Mouse (Mus musculus): Measurements from ENCODE around the gene Csmd2. TPM values are rescaled to one million over a fixed set of nuclear protein-coding genes. Genes with fewer than 3 reads are reported as not detected.

Gene Csmd2
- polyA plus RNA-seq, 1 experiment: 13.4 TPM

DNA sequence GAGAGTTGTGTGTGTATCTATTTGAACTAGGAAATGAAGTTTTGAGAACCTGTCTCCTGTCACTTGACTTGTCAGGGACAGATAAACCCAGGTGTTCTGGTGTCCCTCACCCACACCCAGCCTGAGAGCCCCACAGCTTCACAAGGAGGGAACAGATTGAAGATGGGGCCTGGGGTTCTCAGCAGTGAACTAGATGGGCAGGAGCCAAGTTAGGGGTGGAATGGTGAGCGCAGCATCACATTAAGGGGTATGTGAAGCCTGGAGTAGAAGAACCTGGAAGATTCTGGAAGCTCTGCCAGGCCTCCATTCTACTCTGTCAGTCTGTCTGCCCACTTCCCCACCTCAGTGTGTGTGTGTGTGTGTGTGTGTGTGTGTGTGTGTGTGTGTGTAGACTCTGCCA lies 184.0 kb downstream of the Csmd2 start:
- peaks cover 24% of the 10 kb centered on the region for H3K4me1 ChIP-seq (ENCODE audit: control insufficient read depth, insufficient read depth, low read length)
- no peak for TF ChIP-seq CTCF (IDR thresholded peaks at IDR 0.05; ENCODE audit: borderline replicate concordance, insufficient read depth, low read depth, low read length)
- no peaks in the 10 kb centered on the region for H3K27me3 ChIP-seq (ENCODE audit: control insufficient read depth, insufficient read depth, low read length)
- no peak for DNase-seq
- H3K4me3 ChIP-seq (replicated peaks; ENCODE audit: insufficient read depth, low read depth, low read length): no peak overlapping the region
- no peak overlapping the region for H3K27ac ChIP-seq (ENCODE audit: insufficient read depth, low read length)
- 63% methylated on average over 1 of the region's 1 CpGs for WGBS

DNA sequence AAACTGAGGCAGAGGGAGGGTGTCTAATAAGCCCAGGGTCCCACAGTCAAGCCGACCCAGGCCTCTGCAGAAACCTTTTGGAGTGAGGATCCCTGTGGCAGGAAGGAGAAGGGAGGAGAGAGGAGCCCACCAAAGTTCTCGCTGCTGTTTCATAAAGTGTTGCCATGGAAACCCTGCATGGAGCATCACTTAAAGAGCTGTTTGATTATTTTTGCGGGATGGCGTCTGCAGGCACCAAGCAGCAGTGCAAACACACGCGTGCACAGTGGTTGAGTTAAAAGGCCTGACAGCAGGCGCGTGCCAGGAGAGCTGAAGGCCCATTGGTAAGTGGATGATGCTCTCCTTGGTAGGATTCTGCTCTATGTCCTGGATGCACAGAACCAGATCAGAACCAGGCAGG lies 191.3 kb downstream of the Csmd2 start:
- no peak for TF ChIP-seq CTCF (IDR thresholded peaks at IDR 0.05; ENCODE audit: borderline replicate concordance, insufficient read depth, low read depth, low read length)
- no peak for DNase-seq
- no peak overlapping the region for H3K27ac ChIP-seq (ENCODE audit: insufficient read depth, low read length)
- H3K4me3 ChIP-seq (replicated peaks; ENCODE audit: insufficient read depth, low read depth, low read length): no peak overlapping the region
- 89% methylated on average over 8 of the region's 8 CpGs for whole genome bisulfite sequencing
- no peaks in the 10 kb centered on the region for H3K27me3 ChIP-seq (ENCODE audit: control insufficient read depth, insufficient read depth, low read length)
- peaks cover 10% of the 10 kb centered on the region; the same call in 1 of the 2 replicates for H3K4me1 ChIP-seq (ENCODE audit: control insufficient read depth, insufficient read depth, low read length)

DNA sequence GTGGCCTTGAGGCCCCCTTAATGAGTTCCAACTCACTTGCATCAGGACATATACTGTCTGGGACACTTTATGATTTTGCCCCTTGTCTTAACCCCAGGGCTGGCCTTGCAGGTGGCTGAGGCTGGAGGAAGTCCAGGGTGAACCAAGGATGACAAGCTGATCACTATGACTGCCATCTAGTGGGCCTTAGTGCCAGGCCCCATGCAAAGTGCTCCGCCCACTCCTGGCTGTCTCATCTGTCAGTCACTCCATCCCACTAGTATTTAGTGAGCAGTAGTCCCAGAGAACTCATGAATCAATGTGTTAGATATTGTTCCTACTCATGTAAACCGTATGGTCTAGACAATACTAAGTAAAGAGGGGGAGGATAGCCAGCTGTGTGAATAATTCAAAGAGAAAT lies 191.9 kb downstream of the Csmd2 start:
- Histone ChIP-seq H3K27me3 (ENCODE audit: control insufficient read depth, insufficient read depth, low read length) (no peaks in the 10 kb centered on the region), H3K4me3 (replicated peaks; ENCODE audit: insufficient read depth, low read depth, low read length) (no peak overlapping the region), H3K27ac (ENCODE audit: insufficient read depth, low read length) (no peak overlapping the region), H3K4me1 (ENCODE audit: control insufficient read depth, insufficient read depth, low read length) (peaks cover 10% of the 10 kb centered on the region; the same call in 1 of the 2 replicates)
- WGBS: 94% methylated on average over 2 of the region's 2 CpGs
- peak in 1 of 2 experiments; percentile 21 for DNase-seq
- TF ChIP-seq POLR2A (IDR thresholded peaks at IDR 0.05; ENCODE audit: borderline replicate concordance, insufficient read depth, low read length) (no peak), CTCF (IDR thresholded peaks at IDR 0.05; ENCODE audit: borderline replicate concordance, insufficient read depth, low read depth, low read length) (peak; percentile 48; the same call in 1 of the 2 replicates)

DNA sequence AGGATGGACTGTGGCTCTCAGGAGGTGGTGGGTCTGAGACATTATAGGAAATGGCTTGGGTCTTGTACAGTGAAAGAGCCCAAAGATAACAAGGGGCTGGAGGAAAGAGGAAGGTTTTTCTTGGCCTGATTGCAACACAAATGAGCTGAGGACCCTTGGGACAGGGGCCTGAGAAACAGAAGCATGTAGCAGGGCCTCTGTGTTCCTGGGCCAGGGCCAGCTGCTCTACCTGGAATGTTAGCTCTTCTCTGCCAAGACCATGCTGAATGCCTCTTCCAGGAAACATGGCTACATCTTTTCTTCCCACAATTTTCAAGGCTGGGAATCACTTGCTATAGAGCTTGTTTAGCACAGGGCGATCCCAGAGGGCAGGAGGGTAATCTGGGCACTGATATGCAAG lies 197.1 kb downstream of the Csmd2 start:
- TF ChIP-seq POLR2A (IDR thresholded peaks at IDR 0.05; ENCODE audit: borderline replicate concordance, insufficient read depth, low read length) (no peak), CTCF (IDR thresholded peaks at IDR 0.05; ENCODE audit: borderline replicate concordance, insufficient read depth, low read depth, low read length) (no peak)
- Histone ChIP-seq H3K27me3 (ENCODE audit: control insufficient read depth, insufficient read depth, low read length) (no peaks in the 10 kb centered on the region), H3K27ac (ENCODE audit: insufficient read depth, low read length) (no peak overlapping the region), H3K4me3 (replicated peaks; ENCODE audit: insufficient read depth, low read depth, low read length) (no peak overlapping the region), H3K4me1 (ENCODE audit: control insufficient read depth, insufficient read depth, low read length) (no peaks in the 10 kb centered on the region)
- WGBS: 97% methylated on average over 1 of the region's 1 CpGs
- no peak for DNase-seq

DNA sequence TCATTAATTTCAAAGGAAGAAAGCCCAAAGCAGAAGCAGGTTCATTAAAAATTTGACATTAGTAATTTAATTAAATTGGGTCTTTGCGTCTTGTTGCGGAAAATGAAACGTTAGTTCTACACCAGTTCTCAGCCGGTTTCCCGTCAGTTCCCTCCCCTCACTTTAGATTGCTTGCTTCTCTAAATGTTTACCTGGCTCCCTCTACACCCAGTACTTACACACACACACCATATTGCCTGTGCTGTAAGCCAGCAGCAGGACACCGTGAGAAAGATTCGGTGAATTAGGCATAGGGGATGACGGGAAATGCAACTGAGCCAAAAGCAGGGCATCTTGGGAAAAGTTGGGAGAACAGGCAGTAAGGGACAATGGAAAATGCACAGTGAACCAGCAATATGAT lies 206.8 kb downstream of the Csmd2 start:
- no peak for TF ChIP-seq POLR2A (IDR thresholded peaks at IDR 0.05; ENCODE audit: borderline replicate concordance, insufficient read depth, low read length)
- TF ChIP-seq CTCF (IDR thresholded peaks at IDR 0.05; ENCODE audit: borderline replicate concordance, insufficient read depth, low read depth, low read length): no peak
- Histone ChIP-seq H3K27me3 (ENCODE audit: control insufficient read depth, insufficient read depth, low read length) (no peaks in the 10 kb centered on the region), H3K4me3 (replicated peaks; ENCODE audit: insufficient read depth, low read depth, low read length) (no peak overlapping the region), H3K4me1 (ENCODE audit: control insufficient read depth, insufficient read depth, low read length) (no peaks in the 10 kb centered on the region), H3K27ac (ENCODE audit: insufficient read depth, low read length) (no peak overlapping the region)
- no peak for DNase-seq
- 92% methylated on average over 8 of the region's 8 CpGs for WGBS

DNA sequence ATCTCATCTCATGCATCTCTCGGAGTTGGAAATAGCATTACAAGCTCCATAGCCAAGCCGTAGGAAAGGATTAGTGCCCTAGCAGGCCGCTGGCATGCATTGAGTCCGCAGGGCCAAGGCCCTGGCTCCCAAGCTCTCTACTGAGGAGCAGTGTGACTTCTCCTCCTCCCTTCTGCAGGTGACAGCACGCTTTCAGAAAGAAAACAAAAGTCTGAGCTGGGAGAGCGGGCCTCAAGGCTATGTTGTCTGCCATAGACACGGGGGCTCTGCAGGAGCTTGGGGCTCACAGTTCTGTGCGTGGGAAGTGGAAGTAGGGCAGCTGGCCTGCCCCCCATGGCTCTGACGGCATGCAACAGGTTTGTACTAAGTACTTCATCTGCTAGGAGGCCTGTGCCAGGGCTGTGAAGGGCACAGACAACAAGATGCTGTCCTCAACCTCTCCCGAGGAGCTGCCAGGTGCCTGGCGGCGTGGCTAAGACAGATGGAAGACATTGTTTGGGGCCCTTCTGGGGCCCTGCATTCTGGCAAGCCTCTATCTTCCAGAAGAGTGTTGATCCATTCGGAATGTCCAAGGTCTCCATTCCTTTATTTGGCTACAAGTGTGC lies 230.4 kb downstream of the Csmd2 start:
- no peaks in the 10 kb centered on the region; the same call in 1 of the 2 replicates for H3K27me3 ChIP-seq (ENCODE audit: control insufficient read depth, insufficient read depth, low read length)
- DNase-seq: peak; percentile 88 to 93
- H3K27ac ChIP-seq (ENCODE audit: insufficient read depth, low read length): no peak overlapping the region
- no peak overlapping the region for H3K4me3 ChIP-seq (replicated peaks; ENCODE audit: insufficient read depth, low read depth, low read length)
- 10% methylated on average over 13 of the region's 13 CpGs for WGBS
- H3K4me1 ChIP-seq (ENCODE audit: control insufficient read depth, insufficient read depth, low read length): peaks cover 23% of the 10 kb centered on the region
- TF ChIP-seq POLR2A (IDR thresholded peaks at IDR 0.05; ENCODE audit: borderline replicate concordance, insufficient read depth, low read length) (no peak), CTCF (IDR thresholded peaks at IDR 0.05; ENCODE audit: borderline replicate concordance, insufficient read depth, low read depth, low read length) (no peak)

DNA sequence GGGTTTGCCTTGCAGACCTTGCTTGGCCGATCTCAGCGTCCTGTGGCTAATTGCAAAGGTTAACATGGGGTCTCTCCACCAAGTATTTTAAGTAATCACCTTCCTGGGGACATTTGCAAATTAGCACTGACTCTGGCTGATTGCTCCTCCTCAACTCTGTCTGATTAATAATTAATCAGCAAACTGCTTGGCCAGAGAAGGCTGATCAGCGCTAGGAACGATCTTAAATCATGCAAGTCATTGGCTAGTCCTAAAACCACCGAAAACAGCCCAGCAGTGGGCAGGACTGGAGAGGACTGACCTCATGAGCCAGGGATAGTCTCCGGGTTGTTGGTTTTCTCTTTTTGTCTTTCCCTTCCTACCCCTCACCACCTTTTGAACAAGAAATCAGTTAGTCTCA lies 236.8 kb downstream of the Csmd2 start:
- H3K27me3 ChIP-seq (ENCODE audit: control insufficient read depth, insufficient read depth, low read length): no peaks in the 10 kb centered on the region; the same call in 1 of the 2 replicates
- no peak for TF ChIP-seq POLR2A (IDR thresholded peaks at IDR 0.05; ENCODE audit: borderline replicate concordance, insufficient read depth, low read length)
- TF ChIP-seq CTCF (IDR thresholded peaks at IDR 0.05; ENCODE audit: borderline replicate concordance, insufficient read depth, low read depth, low read length): no peak
- no peak for DNase-seq
- no peak overlapping the region for H3K4me3 ChIP-seq (replicated peaks; ENCODE audit: insufficient read depth, low read depth, low read length)
- peaks cover 3% of the 10 kb centered on the region; the same call in 1 of the 2 replicates for H3K4me1 ChIP-seq (ENCODE audit: control insufficient read depth, insufficient read depth, low read length)
- no peak overlapping the region for H3K27ac ChIP-seq (ENCODE audit: insufficient read depth, low read length)
- 95% methylated on average over 6 of the region's 6 CpGs for WGBS

DNA sequence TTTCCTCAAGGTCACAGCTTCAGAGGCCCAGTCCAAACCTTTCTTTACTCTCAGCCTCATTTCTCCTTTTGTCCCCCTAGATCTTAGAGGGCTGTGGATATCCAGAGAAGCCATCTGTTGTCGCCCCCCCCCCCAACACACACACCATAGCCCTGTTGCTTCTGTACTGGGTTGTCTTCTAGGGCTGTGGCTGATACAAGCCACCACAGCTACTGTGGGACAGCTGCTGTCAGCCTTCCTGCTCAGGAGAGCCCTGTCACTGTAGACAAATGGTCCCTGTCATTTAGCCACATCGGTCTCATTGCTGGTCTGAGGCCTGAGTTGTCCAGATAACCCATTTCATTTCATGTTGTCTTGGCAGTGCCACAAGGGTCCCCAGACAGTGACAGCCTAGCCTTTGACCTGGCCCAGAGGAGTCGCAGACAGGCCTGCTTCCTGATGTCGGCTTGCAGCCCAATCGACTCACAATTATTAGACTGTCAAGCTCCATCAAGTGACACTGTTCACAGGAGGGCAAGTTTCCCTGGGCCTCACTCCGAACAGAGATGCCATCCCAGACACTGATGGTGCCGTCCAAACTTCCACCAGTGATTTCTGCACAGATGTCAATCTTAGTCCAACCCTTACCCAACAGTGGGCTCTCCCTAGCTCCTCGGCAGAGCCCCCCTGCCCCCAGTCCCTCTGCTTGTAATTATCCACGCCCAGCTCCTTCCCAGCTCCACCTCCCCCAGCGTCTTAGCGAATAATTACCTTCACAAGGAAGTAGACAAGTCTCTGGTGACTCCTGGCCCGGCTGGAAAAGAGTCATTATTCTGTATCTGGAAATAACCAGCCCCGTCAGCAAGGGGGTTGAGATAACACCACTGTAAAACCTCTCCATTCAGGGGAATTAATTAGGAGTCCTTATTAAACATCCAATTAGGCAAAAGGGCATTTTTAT lies 240.0 kb downstream of the Csmd2 start:
- no peak overlapping the region for H3K27ac ChIP-seq (ENCODE audit: insufficient read depth, low read length)
- peaks cover 3% of the 10 kb centered on the region; the same call in 1 of the 2 replicates for H3K4me1 ChIP-seq (ENCODE audit: control insufficient read depth, insufficient read depth, low read length)
- H3K27me3 ChIP-seq (ENCODE audit: control insufficient read depth, insufficient read depth, low read length): no peaks in the 10 kb centered on the region
- H3K4me3 ChIP-seq (replicated peaks; ENCODE audit: insufficient read depth, low read depth, low read length): no peak overlapping the region
- TF ChIP-seq CTCF (IDR thresholded peaks at IDR 0.05; ENCODE audit: borderline replicate concordance, insufficient read depth, low read depth, low read length) (no peak), POLR2A (IDR thresholded peaks at IDR 0.05; ENCODE audit: borderline replicate concordance, insufficient read depth, low read length) (no peak)
- WGBS: 73% methylated on average over 13 of the region's 13 CpGs
- DNase-seq: no peak
